Mouse (Mus musculus): Measurements from ENCODE around the gene Mrps18b. TPM values are rescaled to one million over a fixed set of nuclear protein-coding genes. Genes with fewer than 3 reads are reported as not detected.
A peak's percentile ranks its signal among the peaks of the same experiment; 100 is the strongest.

Gene Mrps18b
- total RNA-seq, 4 experiments from 2014 or later = 57.4 to 60.4 (median 58.1) TPM

DNA sequence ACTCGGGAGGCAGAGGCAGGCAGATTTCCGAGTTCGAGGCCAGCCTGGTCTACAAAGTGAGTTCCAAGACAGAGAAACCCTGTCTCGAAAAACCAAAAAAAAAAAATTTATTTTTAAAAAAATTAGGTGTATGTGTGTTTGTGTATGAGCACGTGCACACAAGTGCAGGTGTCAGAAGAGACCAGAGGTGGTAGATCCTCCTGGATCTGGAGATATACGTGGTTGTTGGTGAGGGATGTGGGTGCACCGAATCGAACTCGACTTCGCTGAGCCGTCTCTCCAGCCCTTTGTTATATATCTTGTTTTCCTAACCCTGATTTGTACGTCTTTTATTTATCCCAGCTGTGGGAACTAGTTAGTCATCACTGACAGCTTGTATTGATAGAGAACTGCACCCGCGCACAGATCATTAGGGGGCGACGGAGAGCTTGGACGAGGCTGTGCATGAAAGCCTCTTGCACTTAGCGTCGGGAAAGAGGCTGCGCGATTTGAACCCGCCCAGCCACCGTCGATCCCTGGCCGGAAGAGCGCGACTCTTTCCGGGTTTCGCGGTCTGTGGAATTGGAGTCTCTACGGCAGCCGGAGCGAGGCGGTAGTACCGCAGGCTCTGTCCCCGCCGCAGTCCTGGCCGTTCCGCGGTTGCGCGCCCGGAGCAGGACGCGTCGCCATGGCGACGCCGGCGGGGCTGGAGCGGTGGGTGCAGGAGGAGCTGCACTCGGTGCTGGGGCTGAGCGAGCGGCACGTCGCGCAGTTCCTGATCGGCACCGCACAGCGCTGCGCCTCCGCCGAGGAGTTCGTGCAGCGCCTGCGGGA is 36.7 kb downstream of the Mrps18b start, which contains the start of gene Dhx16:
Gene Dhx16, plus strand, starts transcription at position 575 of the 813 bp plus-strand sequence.
- peak; percentile 84 to 91 for DNase-seq (ENCODE audit: low spot score in 2 of 2)

DNA sequence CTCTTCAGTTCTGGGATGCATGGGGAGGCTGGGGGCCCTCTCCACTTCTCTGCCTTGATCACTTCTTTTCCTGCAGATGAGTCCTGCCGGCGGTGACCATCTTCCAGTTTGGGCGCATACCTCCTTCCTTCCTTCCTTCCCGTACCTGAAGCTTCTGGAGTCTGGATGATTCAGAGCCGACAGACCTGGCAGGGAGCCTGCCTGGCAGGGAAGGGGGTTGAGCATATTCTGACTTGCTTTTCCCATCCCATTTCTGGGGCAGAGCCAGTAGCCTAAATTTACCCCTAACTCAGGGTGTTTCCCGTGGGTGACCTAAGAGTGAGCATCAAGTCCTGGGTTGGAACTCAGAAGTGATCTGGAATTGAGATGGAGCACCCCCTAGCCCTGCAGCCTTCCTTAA is 41.5 kb downstream of the Mrps18b start:
- no peak for DNase-seq (ENCODE audit: low spot score in 2 of 2)

DNA sequence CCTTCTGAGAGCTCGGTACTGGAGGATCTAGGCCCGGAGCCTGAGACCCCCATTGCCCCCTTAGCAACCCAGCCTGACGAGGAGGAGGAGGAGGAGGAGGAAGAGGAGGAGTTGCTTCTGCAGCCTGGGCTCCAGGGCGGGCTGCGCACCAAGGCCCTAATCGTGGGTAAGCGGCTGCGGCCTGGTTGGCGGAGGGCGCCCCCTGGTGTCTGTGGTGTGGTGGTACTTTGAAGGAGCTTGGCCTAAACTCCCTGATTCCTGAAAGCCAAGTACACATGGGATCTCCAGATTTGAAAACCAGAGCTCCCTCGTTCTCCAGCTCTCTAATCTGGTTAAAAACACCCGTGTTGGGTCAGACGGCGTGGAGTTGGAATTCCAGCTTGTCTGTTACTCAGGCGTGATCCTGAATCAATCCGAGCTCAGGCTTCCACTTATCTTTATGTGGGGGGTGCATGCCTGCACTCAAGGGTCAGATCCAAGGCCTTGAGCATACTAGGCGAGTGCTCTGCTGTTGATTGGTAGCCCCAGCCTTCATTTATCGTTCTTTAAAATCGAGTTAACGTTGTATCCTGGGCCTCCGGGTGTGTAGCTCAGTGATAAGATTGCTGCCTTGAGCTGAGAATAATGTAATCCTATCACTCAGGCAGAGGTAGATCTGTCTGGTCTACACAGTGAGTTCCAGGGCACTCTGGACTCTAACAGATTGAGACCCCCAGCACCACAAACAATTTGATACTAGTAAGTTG is 42.2 kb downstream of the Mrps18b start:
- DNase-seq (ENCODE audit: low spot score in 2 of 2) = peak; percentile 71 to 80

DNA sequence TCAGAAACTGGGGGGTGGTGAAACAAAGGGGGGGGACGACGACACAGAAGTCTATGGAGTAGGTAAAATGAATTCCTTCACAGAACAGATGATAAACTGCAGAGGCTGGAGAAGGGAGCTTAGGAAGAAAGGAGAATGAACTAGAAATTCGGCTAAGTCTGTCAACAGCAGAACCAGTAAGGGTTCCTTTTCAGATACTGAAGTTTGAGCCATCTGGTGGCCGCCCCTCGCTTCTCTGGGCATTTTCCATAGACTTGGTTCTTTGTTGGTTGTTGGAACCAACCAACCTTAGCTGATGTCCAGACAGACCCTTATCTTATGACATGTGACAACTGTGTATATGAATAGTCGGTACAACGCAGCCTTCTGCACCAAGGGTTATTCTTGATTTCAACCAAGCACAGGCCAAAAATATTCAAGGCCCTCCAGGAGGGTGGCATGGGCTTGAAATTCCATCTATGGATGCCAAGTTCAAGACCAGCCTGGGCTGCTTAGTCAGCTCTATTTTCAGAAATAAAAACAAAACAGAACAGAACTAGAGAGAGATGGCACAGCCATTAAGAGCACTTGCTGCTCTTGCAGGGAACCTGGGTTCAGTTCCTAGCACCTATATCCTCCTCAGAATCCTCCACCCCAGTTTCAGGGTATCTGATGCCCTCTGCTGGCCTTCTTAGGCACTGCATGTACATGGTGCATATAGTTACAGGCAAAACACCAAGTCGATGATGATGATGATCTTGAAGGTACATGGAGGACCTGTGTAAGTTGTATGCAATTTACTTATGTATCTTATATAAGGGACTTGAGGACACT is 45.1 kb downstream of the Mrps18b start:
- no peak for DNase-seq (ENCODE audit: low spot score in 2 of 2)

DNA sequence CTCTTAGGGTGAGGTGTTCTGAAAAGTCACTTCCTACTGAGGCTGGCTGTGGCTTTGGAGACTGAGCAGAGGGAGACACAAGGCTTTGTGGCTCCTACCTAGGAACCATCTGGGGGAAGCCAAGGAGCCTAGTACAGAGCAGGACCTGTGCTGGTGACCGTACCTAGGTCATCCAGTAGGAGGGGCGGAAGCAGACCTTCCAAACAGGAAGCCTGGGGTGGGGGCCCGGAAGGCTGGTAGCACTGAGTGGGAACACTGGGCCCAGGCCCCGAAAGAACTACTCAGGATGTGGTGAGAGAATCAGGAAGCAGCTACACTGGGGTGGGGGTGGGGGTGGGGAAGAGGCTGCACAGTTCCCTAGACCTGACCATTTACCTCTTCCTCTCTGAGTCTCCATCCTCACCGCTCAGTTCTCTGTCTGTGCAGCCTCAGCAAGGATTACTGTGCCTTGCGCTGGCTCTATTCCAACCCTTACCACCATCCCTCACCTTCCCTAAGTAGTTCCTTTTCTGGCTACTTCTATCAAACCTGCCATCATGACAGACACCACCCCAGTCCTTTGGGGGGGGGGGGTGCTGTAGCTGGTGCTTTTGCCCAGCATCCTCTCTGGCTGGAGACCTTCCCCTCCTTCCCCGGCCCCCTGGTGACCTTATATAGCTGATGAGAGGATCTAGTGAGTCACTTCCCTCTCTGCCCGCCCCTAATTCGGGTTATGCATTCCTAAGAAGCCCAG is 45.9 kb downstream of the Mrps18b start:
- no peak for DNase-seq (ENCODE audit: low spot score in 2 of 2)

DNA sequence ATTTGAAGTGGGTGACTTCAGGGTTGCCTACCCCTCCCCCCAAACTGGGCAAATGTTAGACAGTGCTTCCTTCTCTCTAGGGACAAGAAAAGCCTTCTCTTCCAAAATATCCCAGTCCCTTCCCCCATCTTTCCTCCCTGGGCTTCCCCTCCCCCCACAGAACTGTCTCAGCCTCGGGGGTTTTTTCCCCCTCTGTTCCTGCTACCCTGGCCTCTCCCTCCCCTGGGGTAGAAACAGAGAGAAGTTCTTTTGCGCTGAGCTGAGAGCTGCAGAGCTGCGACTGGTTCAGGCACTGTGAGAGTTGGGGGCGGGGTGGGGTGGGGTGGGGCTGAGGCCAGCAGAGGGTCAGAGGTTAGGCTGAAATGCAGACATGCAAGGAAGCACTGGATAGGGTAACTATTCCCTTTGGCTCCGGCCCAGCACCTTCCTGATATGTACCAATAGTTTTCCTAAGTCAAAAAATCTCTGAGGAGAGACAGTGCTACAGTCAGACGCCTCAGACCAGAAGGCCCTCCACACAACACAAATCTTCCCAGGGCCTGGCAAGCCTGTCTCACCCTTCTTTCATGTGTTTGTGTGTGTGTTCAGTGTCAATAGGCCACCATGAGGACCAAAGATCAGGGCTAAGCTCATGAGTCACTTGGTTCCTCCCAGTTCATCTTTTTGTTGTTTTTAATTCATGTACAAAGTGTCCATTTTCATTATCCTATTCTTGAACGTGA is 46.7 kb downstream of the Mrps18b start:
- DNase-seq (ENCODE audit: low spot score in 2 of 2) = no peak

DNA sequence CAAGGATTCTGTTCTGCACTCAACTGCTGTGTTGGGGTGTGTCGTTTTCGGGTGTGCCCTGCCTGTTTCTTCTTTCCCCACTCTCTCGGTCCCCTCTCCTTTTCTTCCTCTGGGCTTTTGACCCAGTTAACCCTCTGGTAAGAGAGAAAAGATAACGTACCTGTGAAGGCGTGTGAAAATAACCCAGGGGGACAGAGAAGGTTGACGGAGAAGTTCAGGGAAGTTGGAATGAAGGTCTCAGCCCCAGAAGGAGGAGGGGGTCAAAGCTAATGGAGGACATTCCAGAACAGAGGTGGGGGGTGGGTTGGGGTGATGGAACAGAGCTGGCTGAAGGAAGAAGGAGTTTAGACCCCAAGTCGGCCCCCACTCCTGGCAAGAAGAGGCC is 47.2 kb downstream of the Mrps18b start:
- DNase-seq (ENCODE audit: low spot score in 2 of 2) = no peak

DNA sequence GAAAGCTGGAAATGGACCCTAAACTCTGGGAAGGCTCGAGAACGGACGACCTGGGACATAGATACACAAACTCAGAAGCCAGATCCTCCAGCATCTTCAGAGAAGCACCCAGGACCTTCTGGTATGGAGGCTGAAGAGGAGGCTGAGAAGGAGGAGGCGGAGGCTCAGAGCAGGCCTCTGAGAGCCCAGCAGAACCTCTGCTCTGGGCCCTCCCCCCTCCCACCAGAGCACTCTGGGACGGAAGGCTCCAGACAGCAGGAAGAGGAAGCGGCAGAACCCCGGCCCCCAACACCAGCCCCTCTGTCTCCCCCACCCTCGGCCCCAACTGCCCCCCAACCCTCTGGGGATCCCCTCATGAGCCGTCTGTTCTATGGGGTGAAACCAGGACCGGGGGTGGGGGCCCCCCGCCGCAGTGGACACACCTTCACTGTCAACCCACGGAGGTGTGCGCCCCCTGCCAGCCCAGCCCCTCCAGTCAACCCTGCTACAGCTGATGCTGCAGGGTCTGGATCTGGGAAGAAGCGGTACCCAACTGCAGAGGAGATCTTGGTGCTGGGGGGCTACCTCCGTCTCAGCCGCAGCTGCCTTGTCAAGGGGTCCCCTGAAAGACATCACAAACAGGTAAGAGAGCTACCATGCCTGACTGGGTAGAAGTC is 47.9 kb downstream of the Mrps18b start:
- no peak for DNase-seq (ENCODE audit: low spot score in 2 of 2)

DNA sequence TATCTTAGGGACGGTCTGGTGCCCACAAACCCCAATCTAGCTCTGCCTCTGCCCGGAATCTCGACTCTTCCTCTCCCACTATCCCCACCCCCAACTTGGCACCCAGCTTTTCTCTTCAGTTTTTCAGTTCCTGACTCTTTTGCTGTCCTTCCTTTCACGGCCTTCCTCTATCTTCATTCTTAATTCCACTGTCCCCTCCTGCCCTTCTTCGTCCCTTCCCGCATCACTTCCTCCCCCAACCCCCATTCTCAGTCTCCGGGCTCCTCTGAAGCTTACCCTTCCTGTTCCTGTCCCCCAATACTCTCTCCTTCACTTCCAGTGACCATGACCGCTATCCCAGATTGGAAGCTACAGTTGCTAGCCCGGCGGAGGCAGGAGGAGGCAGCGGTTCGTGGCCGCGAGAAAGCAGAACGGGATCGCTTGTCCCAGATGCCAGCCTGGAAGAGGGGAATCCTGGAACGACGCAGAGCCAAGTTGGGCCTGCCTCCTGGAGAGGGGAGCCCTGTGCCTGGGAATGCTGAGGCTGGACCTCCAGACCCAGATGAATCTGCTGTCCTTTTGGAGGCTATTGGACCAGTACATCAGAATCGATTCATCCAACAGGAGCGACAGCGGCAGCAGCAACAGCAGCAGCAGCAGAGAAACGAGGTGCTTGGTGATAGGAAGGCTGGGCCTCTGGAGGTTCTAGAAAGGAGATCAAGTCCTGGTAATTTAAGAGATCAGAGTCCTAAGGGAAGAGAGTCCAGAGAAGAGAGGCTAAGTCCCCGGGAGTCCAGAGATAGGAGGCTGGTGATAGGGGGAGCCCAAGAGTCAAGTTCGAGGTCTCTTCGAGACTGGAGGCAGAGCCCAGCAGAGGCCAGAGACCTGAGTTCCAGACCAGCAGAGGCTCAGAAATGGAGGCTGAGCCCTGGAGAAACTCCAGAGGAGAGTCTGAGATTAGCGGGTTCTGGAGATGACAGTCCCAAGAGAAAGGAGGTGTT is 49.0 kb downstream of the Mrps18b start:
- DNase-seq (ENCODE audit: low spot score in 2 of 2) = no peak

DNA sequence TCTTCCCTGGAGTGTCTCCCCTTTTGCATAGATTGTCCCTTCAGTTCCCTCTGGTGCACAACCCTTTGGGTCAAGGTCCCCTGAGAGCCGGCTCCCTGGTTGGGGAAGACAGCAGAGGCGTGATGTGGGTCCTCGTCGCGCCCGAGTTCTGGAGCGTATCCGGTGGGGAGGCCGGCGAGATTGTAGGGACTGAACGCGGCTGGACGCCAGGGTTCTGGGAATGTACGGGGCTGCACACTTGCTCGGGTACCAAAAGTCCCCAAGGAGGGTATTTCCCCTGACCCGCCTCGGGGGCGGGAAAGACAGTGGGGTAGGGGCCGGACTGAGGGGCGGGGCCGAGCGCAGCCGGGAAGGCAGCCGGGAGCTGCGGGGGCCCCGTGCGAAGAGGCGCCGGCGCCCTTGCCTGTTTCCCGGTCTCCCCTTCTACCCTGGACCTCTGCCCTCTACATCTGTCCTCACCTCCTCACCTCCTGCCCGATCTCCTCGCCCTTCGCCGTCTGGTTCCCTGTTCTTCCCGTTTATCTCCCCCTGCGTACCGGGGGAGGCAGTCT is 49.8 kb downstream of the Mrps18b start:
- peak in 1 of 2 experiments; percentile 68 for DNase-seq (ENCODE audit: low spot score in 2 of 2)

DNA sequence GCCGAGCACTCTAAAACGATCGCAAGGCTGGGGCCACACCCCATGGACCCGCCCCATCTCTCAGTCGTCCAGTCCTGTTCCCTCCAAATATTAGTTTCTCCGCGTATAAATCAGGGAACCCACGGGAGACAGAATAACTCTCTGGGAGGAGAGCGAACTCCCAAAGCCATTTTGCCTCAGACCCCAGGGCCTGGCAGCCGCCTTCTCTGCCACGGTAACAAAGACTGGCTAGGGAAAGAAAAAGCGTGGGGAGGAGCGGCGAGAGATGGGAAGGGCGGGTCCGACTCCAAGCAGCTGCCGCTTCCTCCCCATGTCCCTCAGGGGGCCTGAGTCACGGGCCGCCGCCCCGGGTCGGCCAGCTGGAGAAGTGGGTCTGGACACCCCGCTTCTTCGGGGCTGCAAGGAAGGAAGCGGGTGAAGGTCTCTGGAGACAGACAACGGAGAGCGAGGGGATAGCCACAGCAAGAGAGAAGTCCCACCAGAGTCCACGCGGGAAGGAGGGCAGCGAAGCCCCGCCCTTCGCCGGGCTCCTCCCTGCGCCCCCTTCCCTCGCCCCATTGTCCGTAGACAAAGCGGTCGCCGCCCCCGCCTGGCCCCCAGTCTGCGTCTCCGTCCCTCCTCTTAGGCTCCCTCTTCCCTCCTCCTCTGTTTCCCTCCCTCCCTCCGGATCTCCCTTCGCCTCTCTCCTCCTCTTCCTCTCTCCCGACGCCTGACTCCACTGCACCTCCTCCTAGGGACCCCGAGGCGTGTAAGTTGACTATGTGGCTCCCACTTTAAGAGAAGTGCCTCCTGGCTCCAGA is 50.5 kb downstream of the Mrps18b start, which contains the start of gene Ppp1r18:
Gene Ppp1r18, plus strand, starts transcription at position 113 of the 800 bp plus-strand sequence.
- peak; percentile 53 to 67 for DNase-seq (ENCODE audit: low spot score in 2 of 2)

DNA sequence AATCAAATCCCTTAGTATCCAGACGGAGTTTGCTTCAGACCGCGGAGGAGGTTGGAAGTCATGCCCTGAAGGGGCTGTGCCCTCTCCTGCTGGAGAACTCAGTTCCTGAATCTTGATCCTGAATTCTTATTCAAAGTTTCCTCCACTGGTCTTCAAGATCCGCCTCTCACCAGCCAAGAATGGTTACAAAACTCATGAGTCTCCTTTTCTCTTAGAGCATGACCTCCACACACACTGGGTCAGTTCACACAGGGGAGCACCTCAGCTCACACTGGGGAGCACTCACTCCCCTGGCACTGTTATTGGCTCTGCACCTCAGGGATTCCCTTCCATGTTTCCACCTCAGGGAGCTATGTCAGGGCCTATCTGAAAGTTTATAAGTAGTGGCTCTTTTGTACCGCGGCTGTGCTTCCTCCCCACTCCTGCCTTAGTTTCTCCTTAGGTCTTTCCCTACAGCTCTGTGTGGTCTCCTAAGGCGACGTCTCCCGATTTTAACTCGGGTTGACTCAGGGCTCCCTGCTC is 51.3 kb downstream of the Mrps18b start:
- no peak for DNase-seq (ENCODE audit: low spot score in 2 of 2)

DNA sequence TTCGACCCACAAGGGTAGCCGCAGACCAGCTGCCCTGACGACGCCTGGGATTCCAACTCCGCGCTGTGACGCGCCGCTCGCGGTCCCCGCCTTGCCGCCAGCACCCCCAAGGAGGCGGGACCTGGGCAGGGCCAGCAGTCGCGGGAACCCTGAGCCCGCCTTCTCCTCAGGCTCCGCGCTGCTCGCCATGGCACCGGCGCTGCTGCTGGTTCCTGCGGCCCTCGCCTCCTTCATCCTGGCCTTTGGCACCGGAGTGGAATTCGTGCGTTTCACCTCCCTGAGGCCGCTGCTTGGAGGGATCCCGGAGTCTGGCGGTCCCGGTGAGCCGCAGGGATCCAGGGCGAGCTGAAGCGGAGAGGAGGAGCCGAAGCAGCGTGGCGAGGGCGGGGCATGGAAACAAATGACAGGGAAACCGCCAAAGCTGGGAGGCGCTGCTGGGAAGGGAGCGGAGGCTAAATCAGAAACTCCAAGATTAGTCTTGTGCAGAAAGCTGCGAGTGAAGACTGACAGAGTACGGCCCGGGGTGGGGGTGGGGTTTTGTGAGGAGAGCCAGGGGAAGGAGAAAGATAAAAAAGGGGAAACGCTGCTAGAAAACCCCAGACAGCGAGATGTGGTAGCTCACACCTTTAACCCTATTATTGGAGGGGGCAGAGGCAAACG is 54.9 kb downstream of the Mrps18b start, which contains the start of gene Nrm:
Gene Nrm, plus strand, starts transcription at position 121 of the 660 bp plus-strand sequence.
- peak; percentile 78 to 83 for DNase-seq (ENCODE audit: low spot score in 2 of 2)

DNA sequence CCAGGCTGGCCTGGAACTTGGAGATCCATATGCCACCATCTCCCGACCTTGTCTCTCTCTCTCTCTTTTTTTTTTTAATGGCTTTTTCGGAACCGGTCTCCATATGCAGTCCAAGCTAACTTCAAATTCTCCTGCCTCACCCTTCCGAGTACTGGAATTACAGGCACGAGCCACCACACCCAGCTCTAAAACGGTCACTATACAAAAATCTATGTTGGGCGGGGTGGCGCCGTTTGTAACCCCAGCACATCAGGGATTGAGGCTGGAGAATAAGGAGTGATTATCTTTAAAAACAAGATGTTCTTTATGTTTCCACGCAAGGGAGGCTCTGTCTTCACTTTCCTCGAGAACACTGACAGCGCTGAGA is 55.4 kb downstream of the Mrps18b start:
- no peak for DNase-seq (ENCODE audit: low spot score in 2 of 2)

Measured in gastrocnemius, adult 8-10 months (tissue).